Mouse (Mus musculus) stomach, postnatal 0 days (tissue): ENCODE results near the gene Nptx1.

Source experiments
- CTCF ChIP-seq: IDR thresholded peaks from 2 replicates; pipeline ENCODE4 v1.5.1; 2016; ENCODE audit warnings: antibody characterized with exemption, low read depth, mild to moderate bottlenecking, moderate library complexity
- EP300 ChIP-seq: optimal IDR thresholded peaks from 2 replicates; pipeline ENCODE3; 2016; ENCODE audit warnings: antibody characterized with exemption

DNA sequence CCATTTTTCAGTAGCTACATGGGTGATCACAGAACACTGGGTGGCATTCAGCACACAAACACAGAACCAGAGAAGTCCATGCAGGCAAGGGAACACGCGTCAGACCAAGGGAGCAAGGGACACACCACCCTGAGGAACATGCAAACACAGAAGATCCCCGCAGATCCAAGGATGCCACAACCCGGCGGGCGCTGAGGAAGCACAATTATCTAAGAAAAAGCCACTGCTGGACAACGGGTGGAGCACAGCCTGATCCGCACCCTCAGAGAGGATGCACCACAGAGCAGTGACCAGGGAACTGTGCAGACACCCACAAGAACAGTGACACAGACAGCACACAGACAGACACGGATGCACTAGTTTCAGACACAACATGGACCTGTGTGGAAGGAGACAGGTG lies 7.0 kb downstream of the Nptx1 start:
- TF ChIP-seq EP300 (no peak), CTCF (no peak)
